Mouse (Mus musculus): ENCODE measurements around the gene Amn.

GRCm38 (mm10) chr12:111246808-111247464 is 24.0 kb upstream of the Amn start:
- TF ChIP-seq NANOG (IDR thresholded peaks at IDR 0.05; ENCODE audit: borderline replicate concordance, low read length), result no peak
- no peak for TF ChIP-seq POU5F1 (IDR thresholded peaks at IDR 0.05; ENCODE audit: borderline replicate concordance, low read length)
